Mouse (Mus musculus) lung, postnatal 0 days (tissue): ENCODE measurements around the gene Gtpbp4.
"Not testable (repeated sequence)": the region's sequence is repeated elsewhere in the genome, so short reads cannot be mapped to it uniquely, and the experiment has no call there.

Experiments used
- CTCF ChIP-seq: IDR thresholded peaks from 2 replicates; pipeline ENCODE4 v1.5.1; 2016; ENCODE audit warnings: antibody characterized with exemption, mild to moderate bottlenecking
- EP300 ChIP-seq: IDR thresholded peaks from 2 replicates; pipeline ENCODE4 v1.6.1; 2016; ENCODE audit warnings: antibody characterized with exemption, mild to moderate bottlenecking, control low read depth

- not testable (repeated sequence) for TF ChIP-seq CTCF, EP300
These were observed 58.2 kb downstream of the Gtpbp4 start for GRCm38 (mm10) chr13:8937611-8938140.
